Mouse (Mus musculus): ENCODE measurements around the gene Yme1l1.

Gene Yme1l1

GRCm38 (mm10) chr2:23155777-23156607 lies at the start of gene Yme1l1, which contains the start of gene Mastl:
Yme1l1 (plus strand) TSS chr2:23156369.
Mastl (minus strand) TSS chr2:23156024.
- DNase-seq (ENCODE audit: low read depth, low spot score), result peak; percentile 99

- peak; percentile 1 for DNase-seq (ENCODE audit: low read depth, low spot score)
These were observed 36.6 kb upstream of the Yme1l1 start for GRCm38 (mm10) chr2:23119573-23119972.

- no peak for DNase-seq (ENCODE audit: low read depth, low spot score)
These were observed 959 bp upstream of the Yme1l1 start for GRCm38 (mm10) chr2:23155199-23155621.

GRCm38 (mm10) chr2:23156608-23157081 lies 476 bp downstream of the Yme1l1 start:
- DNase-seq (ENCODE audit: low read depth, low spot score), result no peak

GRCm38 (mm10) chr2:23172305-23172704 lies 16.1 kb downstream of the Yme1l1 start:
- no peak for DNase-seq (ENCODE audit: low read depth, low spot score)

- DNase-seq (ENCODE audit: low read depth, low spot score), result peak; percentile 45
These were observed 38.2 kb downstream of the Yme1l1 start for GRCm38 (mm10) chr2:23194366-23194765.

- DNase-seq (ENCODE audit: low read depth, low spot score), result no peak
These were observed 44.9 kb downstream of the Yme1l1 start for GRCm38 (mm10) chr2:23201034-23201433.

- DNase-seq (ENCODE audit: low read depth, low spot score), result no peak
These were observed 46.9 kb downstream of the Yme1l1 start for GRCm38 (mm10) chr2:23202900-23203670.

GRCm38 (mm10) chr2:23207070-23207526 lies 50.9 kb downstream of the Yme1l1 start, which contains the start of gene 4931423N10Rik:
4931423N10Rik (plus strand) TSS chr2:23207476.
- peak; percentile 14 for DNase-seq (ENCODE audit: low read depth, low spot score)

- no peak for DNase-seq (ENCODE audit: low read depth, low spot score)
These were observed 57.5 kb downstream of the Yme1l1 start for GRCm38 (mm10) chr2:23213661-23214060.

- DNase-seq (ENCODE audit: low read depth, low spot score), result no peak
These were observed 69.0 kb downstream of the Yme1l1 start for GRCm38 (mm10) chr2:23225199-23225598.

GRCm38 (mm10) chr2:23228463-23228862 lies 72.3 kb downstream of the Yme1l1 start:
- no peak for DNase-seq (ENCODE audit: low read depth, low spot score)

GRCm38 (mm10) chr2:23234065-23234773 lies 78.0 kb downstream of the Yme1l1 start:
- DNase-seq (ENCODE audit: low read depth, low spot score), result peak; percentile 16

All from brain, adult 2 months (tissue).